Mouse (Mus musculus): ENCODE results near the gene Kcnip1.

DNA sequence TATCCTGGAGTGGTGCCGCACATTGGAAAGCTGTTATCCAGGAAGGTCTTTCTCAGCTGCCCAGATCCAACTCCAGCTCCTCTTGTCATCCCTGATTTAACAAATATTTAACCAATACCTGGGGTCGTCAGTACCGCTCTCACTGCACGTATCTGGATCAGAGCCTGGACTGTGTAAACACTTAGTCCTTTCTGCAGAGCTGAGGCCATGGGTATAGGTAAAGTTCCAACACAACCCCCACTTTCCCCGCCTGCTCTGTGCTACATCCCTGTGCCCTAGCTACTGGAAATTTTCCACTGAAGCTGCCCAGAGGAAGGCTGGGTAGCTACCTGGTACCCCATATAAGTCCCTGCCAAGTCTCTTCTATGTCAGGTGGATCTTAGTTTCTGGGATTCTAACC, 3.0 kb downstream of the Kcnip1 start:
- TF ChIP-seq GATA1 (IDR thresholded peaks at IDR 0.05; ENCODE audit: low read length) (no peak), TAL1 (IDR thresholded peaks at IDR 0.05; ENCODE audit: low read length) (no peak)
